Mouse (Mus musculus) stomach, embryonic 14.5 days (tissue): ENCODE measurements around the gene Ly6g5c. TPM values are rescaled to one million over a fixed set of nuclear protein-coding genes. Genes with fewer than 3 reads are reported as not detected.

Experiments used
- ATAC-seq: fragments of 200-750 bp; cut with Nextera tagmentation; 2 replicates; pipeline ENCODE4 v1.8.0; 2017; ENCODE audit warnings: low read depth, moderate TSS enrichment; ENCODE audit not compliant: insufficient number of reproducible peaks, insufficient read depth, low FRiP score
- H3K27ac ChIP-seq: fragments of 300-500 bp; sonication (generic); 2 replicates; pipeline ENCODE4 v1.5.1; 2014; ENCODE audit warnings: mild to moderate bottlenecking, low read length, moderate library complexity, mixed read lengths
- H3K27me3 ChIP-seq: fragments of 300-500 bp; sonication (generic); 2 replicates; pipeline ENCODE4 v1.6.1; 2014; ENCODE audit warnings: low read length, control low read depth, mixed read lengths; ENCODE audit not compliant: control insufficient read depth, insufficient read depth
- H3K36me3 ChIP-seq: fragments of 300-500 bp; sonication (generic); 2 replicates; pipeline ENCODE4 v1.6.1; 2014; ENCODE audit warnings: mild to moderate bottlenecking, control low read depth, low read length, moderate library complexity, mixed read lengths; ENCODE audit not compliant: control insufficient read depth, insufficient read depth
- H3K4me1 ChIP-seq: fragments of 300-500 bp; sonication (generic); 2 replicates; pipeline ENCODE4 v1.6.1; 2014; ENCODE audit warnings: low read length, control low read depth, mixed read lengths; ENCODE audit not compliant: control insufficient read depth, insufficient read depth
- H3K4me2 ChIP-seq: fragments of 300-500 bp; sonication (generic); replicated peaks from 2 replicates; pipeline ENCODE4 v1.6.1; 2014; ENCODE audit warnings: low read depth, low read length, control low read depth
- H3K4me3 ChIP-seq: fragments of 300-500 bp; sonication (generic); 2 replicates; pipeline ENCODE4 v1.5.1; 2014; ENCODE audit warnings: low read depth, low read length, control low read depth
- H3K9ac ChIP-seq: fragments of 300-500 bp; sonication (generic); replicated peaks from 2 replicates; pipeline ENCODE4 v1.6.1; 2014; ENCODE audit warnings: low read depth, mild to moderate bottlenecking, control low read depth, low read length, moderate library complexity, mixed read lengths
- H3K9me3 ChIP-seq: fragments of 300-500 bp; sonication (generic); 2 replicates; pipeline ENCODE4 v1.6.1; 2016; ENCODE audit warnings: low read depth, low read length, control low read depth; ENCODE audit not compliant: control insufficient read depth
- WGBS: fragments of 180-500 bp; shearing (Covaris S2); extraction: QIAGEN DNeasy Blood & Tissue Kit; methylation state at CpG from one replicate; pipeline ENCODE4 v1.1.7; 2014; 5-methylcytosine and 5-hydroxymethylcytosine counted together
- polyA plus RNA-seq: library from polyadenylated mRNA; unstranded; fragments of >200 nt; fragmentation: Nextera tagmentation; extraction: Ambion mirVana; gene quantifications from 2 replicates; pipeline ENCODE4 v1.2.1, GENCODE M21; 2014

The Ly6g5c gene
- polyA plus RNA-seq, 1 experiment from 2014 or later: not detected

GRCm38 (mm10) chr17:35152121-35152520, 44.0 kb downstream of the Ly6g5c start:
- H3K9ac ChIP-seq: no peak overlapping the region
- H3K4me1 ChIP-seq: no peaks in the 10 kb centered on the region
- H3K36me3 ChIP-seq: peaks cover 96% of the 10 kb centered on the region
- H3K4me3 ChIP-seq: no peak overlapping the region
- no peaks in the 10 kb centered on the region for H3K9me3 ChIP-seq
- H3K4me2 ChIP-seq: no peak overlapping the region
- no peak overlapping the region for H3K27ac ChIP-seq
- ATAC-seq: no peak
- no peaks in the 10 kb centered on the region for H3K27me3 ChIP-seq
- WGBS: 89% methylated on average over 4 of the region's 4 CpGs

DNA sequence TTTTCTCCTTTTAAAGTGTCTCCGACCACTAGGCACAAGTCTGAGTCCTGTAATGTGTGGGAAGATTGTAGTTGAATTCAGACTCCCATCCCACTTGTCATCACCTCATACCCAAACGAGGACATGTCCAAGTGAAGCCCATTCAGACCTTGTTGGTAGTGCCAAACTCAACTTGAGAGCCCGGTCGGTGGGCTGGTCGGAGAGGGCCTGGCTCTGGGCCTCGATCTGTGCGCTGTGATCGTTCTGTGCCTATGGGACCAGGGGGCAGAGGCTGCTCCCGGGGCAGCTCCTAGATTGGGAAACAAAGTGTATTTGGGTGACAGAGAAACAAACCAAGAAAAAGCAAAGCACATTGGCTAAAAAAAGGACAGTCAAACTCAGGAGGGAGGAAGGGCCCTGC, 45.0 kb downstream of the Ly6g5c start:
- Histone ChIP-seq H3K9me3 (no peaks in the 10 kb centered on the region), H3K9ac (no peak overlapping the region), H3K4me3 (no peak overlapping the region), H3K27me3 (no peaks in the 10 kb centered on the region), H3K4me1 (no peaks in the 10 kb centered on the region), H3K27ac (no peak overlapping the region), H3K36me3 (peaks cover 96% of the 10 kb centered on the region), H3K4me2 (no peak overlapping the region)
- ATAC-seq: no peak
- WGBS: 87% methylated on average over 9 of the region's 9 CpGs

GRCm38 (mm10) chr17:35153931-35154330, 45.9 kb downstream of the Ly6g5c start:
- no peak overlapping the region for H3K4me2 ChIP-seq
- H3K36me3 ChIP-seq: peaks cover 96% of the 10 kb centered on the region
- no peak overlapping the region for H3K4me3 ChIP-seq
- H3K9me3 ChIP-seq: no peaks in the 10 kb centered on the region
- no peak overlapping the region for H3K27ac ChIP-seq
- WGBS: 81% methylated on average over 4 of the region's 4 CpGs
- no peak overlapping the region for H3K9ac ChIP-seq
- H3K4me1 ChIP-seq: no peaks in the 10 kb centered on the region
- no peaks in the 10 kb centered on the region for H3K27me3 ChIP-seq
- ATAC-seq: no peak

DNA sequence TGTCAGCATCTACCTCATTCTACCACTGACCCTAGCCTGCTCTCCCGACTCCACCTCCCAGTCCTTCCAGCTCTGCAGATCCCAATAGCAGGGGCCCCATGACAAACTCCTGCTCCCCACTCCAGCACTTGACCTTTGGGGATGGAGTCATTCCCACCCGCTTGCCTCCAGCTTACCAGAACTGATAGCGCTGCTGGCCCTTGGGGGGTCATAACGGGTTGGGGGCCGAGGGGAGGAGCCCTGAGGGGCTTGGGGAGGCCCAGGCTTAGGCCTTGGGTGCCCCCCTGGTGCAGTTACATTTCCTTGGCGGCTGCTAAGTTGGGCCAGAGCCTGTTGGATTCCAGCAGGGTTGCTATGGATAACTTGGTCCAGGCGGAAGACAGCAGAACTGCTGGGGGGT, 46.5 kb downstream of the Ly6g5c start:
- no peak for ATAC-seq
- 81% methylated on average over 7 of the region's 7 CpGs for WGBS
- Histone ChIP-seq H3K4me1 (no peaks in the 10 kb centered on the region), H3K27ac (no peak overlapping the region), H3K4me3 (no peak overlapping the region), H3K36me3 (peaks cover 96% of the 10 kb centered on the region), H3K27me3 (no peaks in the 10 kb centered on the region), H3K4me2 (no peak overlapping the region), H3K9me3 (no peaks in the 10 kb centered on the region), H3K9ac (no peak overlapping the region)

DNA sequence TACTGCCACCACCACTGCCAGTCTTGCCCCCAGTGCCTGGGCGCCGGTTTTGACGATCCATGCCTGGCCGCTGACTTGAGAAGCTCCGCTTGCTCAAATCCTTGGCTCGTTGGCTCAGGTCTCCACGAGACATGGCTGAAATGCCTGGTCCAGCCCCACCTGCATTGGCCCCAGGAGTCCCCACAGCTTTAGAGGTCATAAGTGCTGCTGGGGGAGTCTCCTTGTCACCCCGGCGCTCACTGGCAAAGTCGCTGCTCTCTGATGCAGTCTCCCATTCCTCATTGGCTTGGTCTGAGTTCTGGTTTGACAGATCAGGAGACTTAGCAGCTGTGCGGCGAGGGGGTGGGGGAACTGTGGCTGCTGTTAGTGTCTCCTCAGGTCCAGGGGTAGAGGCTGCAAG, 47.4 kb downstream of the Ly6g5c start:
- no peaks in the 10 kb centered on the region for H3K9me3 ChIP-seq
- no peak for ATAC-seq
- no peaks in the 10 kb centered on the region for H3K27me3 ChIP-seq
- peaks cover 96% of the 10 kb centered on the region for H3K36me3 ChIP-seq
- no peaks in the 10 kb centered on the region for H3K4me1 ChIP-seq
- no peak overlapping the region for H3K9ac ChIP-seq
- no peak overlapping the region for H3K4me3 ChIP-seq
- 87% methylated on average over 12 of the region's 12 CpGs for WGBS
- H3K4me2 ChIP-seq: no peak overlapping the region
- H3K27ac ChIP-seq: no peak overlapping the region

- no peaks in the 10 kb centered on the region for H3K9me3 ChIP-seq
- no peak overlapping the region for H3K27ac ChIP-seq
- no peak overlapping the region for H3K4me2 ChIP-seq
- peaks cover 99% of the 10 kb centered on the region for H3K36me3 ChIP-seq
- no peak overlapping the region for H3K9ac ChIP-seq
- no peak overlapping the region for H3K4me3 ChIP-seq
- ATAC-seq: no peak
- no peaks in the 10 kb centered on the region for H3K4me1 ChIP-seq
- H3K27me3 ChIP-seq: no peaks in the 10 kb centered on the region
- 91% methylated on average over 33 of the region's 33 CpGs for WGBS
Observed at GRCm38 (mm10) chr17:35156461-35157200, 48.6 kb downstream of the Ly6g5c start.

GRCm38 (mm10) chr17:35157254-35157653, 49.2 kb downstream of the Ly6g5c start:
- 89% methylated on average over 8 of the region's 8 CpGs for WGBS
- ATAC-seq: no peak
- H3K9me3 ChIP-seq: no peaks in the 10 kb centered on the region

GRCm38 (mm10) chr17:35157661-35158175, 49.6 kb downstream of the Ly6g5c start:
- 87% methylated on average over 8 of the region's 8 CpGs for WGBS
- H3K9me3 ChIP-seq: no peaks in the 10 kb centered on the region
- peaks cover 9% of the 10 kb centered on the region for H3K4me1 ChIP-seq
- no peaks in the 10 kb centered on the region for H3K27me3 ChIP-seq
- no peak overlapping the region for H3K4me2 ChIP-seq
- no peak overlapping the region for H3K9ac ChIP-seq
- no peak overlapping the region for H3K27ac ChIP-seq
- H3K36me3 ChIP-seq: peaks cover 97% of the 10 kb centered on the region
- ATAC-seq: no peak
- no peak overlapping the region for H3K4me3 ChIP-seq

More at GRCm38 (mm10) chr17:35157254-35157653, 49.2 kb downstream of the Ly6g5c start:
- Histone ChIP-seq H3K4me1 (peaks cover 4% of the 10 kb centered on the region; the same call in 1 of the 2 replicates), H3K9ac (no peak overlapping the region), H3K4me2 (no peak overlapping the region), H3K4me3 (no peak overlapping the region), H3K27me3 (no peaks in the 10 kb centered on the region), H3K27ac (no peak overlapping the region), H3K36me3 (peaks cover 100% of the 10 kb centered on the region)
